Mouse (Mus musculus) MEL (cell line): ENCODE data around the gene Flvcr1. TPM values are rescaled to one million over a fixed set of nuclear protein-coding genes. Genes with fewer than 3 reads are reported as not detected.

ENCODE experiments used
- DNase-seq: peaks from one replicate; pipeline ENCODE4 v3.0.0; 2011; ENCODE audit warnings: low read depth, low spot score
- H3K27ac ChIP-seq: 2 replicates; pipeline ENCODE4 v1.5.1; 2012; ENCODE audit warnings: low read depth, mild to moderate bottlenecking, control low read depth, low read length, moderate library complexity; ENCODE audit not compliant: control insufficient read depth
- H3K27me3 ChIP-seq, 2 experiments: fragments of 150-350 bp in 1 of 2; sonication (generic) in 1 of 2; 2 replicates each; pipeline ENCODE4 v1.6.1; 2012; ENCODE audit warnings: low read length in 2 of 2, mild to moderate bottlenecking in 2 of 2, improper control_type of control experiment in 1 of 2, moderate library complexity in 1 of 2; ENCODE audit not compliant: insufficient read depth in 2 of 2, control insufficient read depth in 1 of 2
- H3K36me3 ChIP-seq, 2 experiments: 2 replicates each; pipeline ENCODE4 v1.6.1; 2012 to 2014; ENCODE audit warnings: low read length in 2 of 2, improper control_type of control experiment in 1 of 2, inconsistent platforms in 1 of 2, mild to moderate bottlenecking in 1 of 2; ENCODE audit not compliant: insufficient read depth in 2 of 2, control insufficient read depth in 1 of 2
- H3K4me1 ChIP-seq, 2 experiments: fragments of 150-350 bp in 1 of 2; sonication (generic) in 1 of 2; 2 replicates each; pipeline ENCODE4 v1.6.1; 2012; ENCODE audit warnings: low read length in 2 of 2, improper control_type of control experiment in 1 of 2, mild to moderate bottlenecking in 1 of 2; ENCODE audit not compliant: insufficient read depth in 2 of 2, control insufficient read depth in 1 of 2
- H3K4me3 ChIP-seq, 2 experiments: fragments of 150-350 bp in 1 of 2; sonication (generic) in 1 of 2; 2 replicates each; pipeline ENCODE4 v1.5.1; 2012; ENCODE audit warnings: low read depth in 2 of 2, low read length in 2 of 2, mild to moderate bottlenecking in 2 of 2, moderate library complexity in 2 of 2, control low read depth in 1 of 2, improper control_type of control experiment in 1 of 2; ENCODE audit not compliant: control insufficient read depth in 1 of 2, insufficient read depth in 1 of 2
- H3K79me2 ChIP-seq: 2 replicates; pipeline ENCODE4 v1.6.1; 2012; ENCODE audit warnings: mild to moderate bottlenecking, low read length, moderate library complexity; ENCODE audit not compliant: control insufficient read depth, poor library complexity, insufficient read depth
- H3K9ac ChIP-seq: 2 replicates; pipeline ENCODE4 v1.6.1; 2012; ENCODE audit warnings: low read depth, mild to moderate bottlenecking, control low read depth, low read length, moderate library complexity; ENCODE audit not compliant: control insufficient read depth, poor library complexity, severe bottlenecking
- H3K9me3 ChIP-seq: fragments of 150-350 bp; sonication (generic); replicated peaks from 2 replicates; pipeline ENCODE4 v1.6.1; 2012; ENCODE audit warnings: mild to moderate bottlenecking, low read length, improper control_type of control experiment, moderate library complexity; ENCODE audit not compliant: insufficient read depth
- BHLHE40 ChIP-seq: IDR thresholded peaks from 2 replicates; pipeline ENCODE4 v1.6.1; 2012; ENCODE audit warnings: low read depth, mild to moderate bottlenecking, inconsistent platforms, low read length, improper control_type of control experiment, borderline replicate concordance
- CTCF ChIP-seq, 3 experiments: IDR thresholded peaks in 2 of 3; conservative IDR thresholded peaks in 1 of 3; 2 replicates each; pipeline ENCODE4 v1.5.1; 2011 to 2012; ENCODE audit warnings: low read length in 3 of 3, low read depth in 2 of 3, mild to moderate bottlenecking in 2 of 3, improper control_type of control experiment in 1 of 3, inconsistent platforms in 1 of 3, mixed read lengths in 1 of 3, moderate library complexity in 1 of 3; ENCODE audit not compliant: control insufficient read depth in 1 of 3, insufficient read depth in 1 of 3, poor library complexity in 1 of 3, severe bottlenecking in 1 of 3
- ELF1 ChIP-seq: IDR thresholded peaks from 2 replicates; pipeline ENCODE4 v1.6.1; 2014; ENCODE audit warnings: low read depth, mild to moderate bottlenecking, inconsistent platforms, low read length, improper control_type of control experiment, moderate library complexity
- EP300 ChIP-seq, 2 experiments: IDR thresholded peaks; 2 replicates each; pipeline ENCODE4 v1.6.1; 2011; ENCODE audit warnings: improper control_type of control experiment in 2 of 2, low read length in 2 of 2, low read depth in 1 of 2, mild to moderate bottlenecking in 1 of 2
- ETS1 ChIP-seq: IDR thresholded peaks from 2 replicates; pipeline ENCODE4 v1.6.1; 2012; ENCODE audit warnings: low read depth, mild to moderate bottlenecking, inconsistent platforms, low read length, improper control_type of control experiment, moderate library complexity
- GATA1 ChIP-seq: IDR thresholded peaks from 2 replicates; pipeline ENCODE4 v1.6.1; 2011; ENCODE audit warnings: low read depth, low read length, improper control_type of control experiment
- KAT2A ChIP-seq: conservative IDR thresholded peaks from 2 replicates; pipeline ENCODE4 v1.6.1; 2012; ENCODE audit warnings: low read depth, low read length, improper control_type of control experiment, inconsistent platforms
- MAX ChIP-seq: IDR thresholded peaks from 2 replicates; pipeline ENCODE4 v1.6.1; 2011; ENCODE audit warnings: low read length, improper control_type of control experiment
- MEF2A ChIP-seq: IDR thresholded peaks from 2 replicates; pipeline ENCODE4 v1.6.1; 2014; ENCODE audit warnings: low read depth, mild to moderate bottlenecking, inconsistent platforms, low read length, improper control_type of control experiment; ENCODE audit not compliant: poor library complexity, insufficient replicate concordance, severe bottlenecking; ENCODE audit errors: extremely low read depth
- MYB ChIP-seq: IDR thresholded peaks from 2 replicates; pipeline ENCODE4 v1.6.1; 2011; ENCODE audit warnings: mild to moderate bottlenecking, low read depth, low read length, improper control_type of control experiment
- MYC ChIP-seq: IDR thresholded peaks from 2 replicates; pipeline ENCODE4 v1.6.1; 2011; ENCODE audit warnings: low read depth, mild to moderate bottlenecking, low read length, improper control_type of control experiment, moderate library complexity
- NELFE ChIP-seq: IDR thresholded peaks from 2 replicates; pipeline ENCODE4 v1.6.1; 2011; ENCODE audit warnings: low read depth, low read length, improper control_type of control experiment
- POLR2A ChIP-seq, 2 experiments: IDR thresholded peaks; 2 replicates each; pipeline ENCODE4 v1.6.1; 2011 to 2012; ENCODE audit warnings: low read length in 2 of 2, mild to moderate bottlenecking in 2 of 2, control low read depth in 1 of 2, improper control_type of control experiment in 1 of 2, low read depth in 1 of 2, moderate library complexity in 1 of 2; ENCODE audit not compliant: control insufficient read depth in 1 of 2, insufficient read depth in 1 of 2, poor library complexity in 1 of 2
- POLR2AphosphoS2 ChIP-seq: IDR thresholded peaks from 2 replicates; pipeline ENCODE4 v1.6.1; 2011; ENCODE audit warnings: low read length, improper control_type of control experiment
- RCOR1 ChIP-seq: IDR thresholded peaks from 2 replicates; pipeline ENCODE4 v1.6.1; 2012; ENCODE audit warnings: low read depth, mild to moderate bottlenecking, inconsistent platforms, low read length, improper control_type of control experiment
- SIN3A ChIP-seq: IDR thresholded peaks from 2 replicates; pipeline ENCODE4 v1.6.1; 2012; ENCODE audit warnings: low read length, improper control_type of control experiment, inconsistent platforms
- SMC3 ChIP-seq: IDR thresholded peaks from 2 replicates; pipeline ENCODE4 v1.6.1; 2011; ENCODE audit warnings: low read depth, low read length, improper control_type of control experiment
- TCF12 ChIP-seq: IDR thresholded peaks from 2 replicates; pipeline ENCODE4 v1.6.1; 2014; ENCODE audit warnings: low read depth, mild to moderate bottlenecking, inconsistent platforms, low read length, improper control_type of control experiment, moderate library complexity
- UBTF ChIP-seq: IDR thresholded peaks from 2 replicates; pipeline ENCODE4 v1.6.1; 2012; ENCODE audit warnings: low read depth, mild to moderate bottlenecking, inconsistent platforms, low read length, improper control_type of control experiment, moderate library complexity, borderline replicate concordance; ENCODE audit not compliant: insufficient read depth
- USF1 ChIP-seq: IDR thresholded peaks from 2 replicates; pipeline ENCODE4 v1.6.1; 2014; ENCODE audit warnings: low read depth, mild to moderate bottlenecking, inconsistent platforms, low read length, improper control_type of control experiment, moderate library complexity
- USF2 ChIP-seq, 2 experiments: IDR thresholded peaks; 2 replicates each; pipeline ENCODE4 v1.6.1; 2011 to 2012; ENCODE audit warnings: improper control_type of control experiment in 2 of 2, low read length in 2 of 2, borderline replicate concordance in 1 of 2, inconsistent platforms in 1 of 2, low read depth in 1 of 2, mild to moderate bottlenecking in 1 of 2; ENCODE audit not compliant: insufficient read depth in 1 of 2
- ZC3H11A ChIP-seq: IDR thresholded peaks from 2 replicates; pipeline ENCODE4 v1.6.1; 2012; ENCODE audit warnings: low read depth, mild to moderate bottlenecking, inconsistent platforms, low read length, improper control_type of control experiment
- ZKSCAN1 ChIP-seq: IDR thresholded peaks from 2 replicates; pipeline ENCODE4 v1.6.1; 2012; ENCODE audit warnings: low read depth, mild to moderate bottlenecking, inconsistent platforms, low read length, improper control_type of control experiment, moderate library complexity
- ZMIZ1 ChIP-seq: IDR thresholded peaks from 2 replicates; pipeline ENCODE4 v1.6.1; 2012; ENCODE audit warnings: low read depth, mild to moderate bottlenecking, inconsistent platforms, low read length, improper control_type of control experiment, moderate library complexity
- ZNF384 ChIP-seq: IDR thresholded peaks from 2 replicates; pipeline ENCODE4 v1.6.1; 2012; ENCODE audit warnings: low read depth, mild to moderate bottlenecking, inconsistent platforms, low read length, improper control_type of control experiment
- polyA plus RNA-seq, 2 experiments: library from polyadenylated mRNA; stranded (reverse) in 1 of 2; unstranded in 1 of 2; fragments of >175 nt in 1 of 2; fragments of >200 nt in 1 of 2; gene quantifications; 2 replicates each; pipeline versions ENCODE4 v1.2.1 to v1.2.4; 2012; ENCODE audit warnings: low replicate concordance in 2 of 2, low read depth in 1 of 2; ENCODE audit not compliant: insufficient read length in 2 of 2, insufficient read depth in 1 of 2, missing spikeins in 1 of 2
- total RNA-seq: library from RNA; depleted of rRNA; stranded (reverse); fragments of 300-350 nt; gene quantifications from 2 replicates; pipeline ENCODE4 v1.2.3, GENCODE M21; 2012

The Flvcr1 gene
- total and polyA plus RNA-seq, 3 experiments = 19.1 to 36.9 TPM; not detected in 1

GRCm38 (mm10) chr1:191071613-191072012, 45.7 kb upstream of the Flvcr1 start:
- H3K36me3 ChIP-seq = peaks cover 4 to 31% of the 10 kb centered on the region in 2 experiments; a peak in 3 of 4 replicates
- no peak overlapping the region for H3K27ac ChIP-seq
- H3K4me3 ChIP-seq = no peak overlapping the region
- H3K9ac ChIP-seq = no peak overlapping the region
- no peaks in the 10 kb centered on the region for H3K9me3 ChIP-seq
- peaks cover 4 to 5% of the 10 kb centered on the region in 2 experiments; a peak in 2 of 4 replicates for H3K4me1 ChIP-seq
- no peak for DNase-seq
- H3K27me3 ChIP-seq = no peaks in the 10 kb centered on the region
- H3K79me2 ChIP-seq = no peaks in the 10 kb centered on the region; the same call in 1 of the 2 replicates
- TF ChIP-seq SIN3A (no peak), MYB (no peak), NELFE (no peak), POLR2AphosphoS2 (no peak), ZMIZ1 (no peak), EP300 (IDR thresholded peaks at IDR 0.05; ENCODE audit: low read depth in 1 of 2, low read length in 2 of 2) (no peak), TCF12 (no peak), UBTF (no peak), ZKSCAN1 (no peak), USF2 (IDR thresholded peaks at IDR 0.05; ENCODE audit: borderline replicate concordance in 1 of 2, insufficient read depth in 1 of 2, low read depth in 1 of 2, low read length in 2 of 2) (no peak), MYC (no peak), ELF1 (no peak), GATA1 (no peak), ZC3H11A (no peak), CTCF (IDR thresholded peaks at IDR 0.05 in 2 of 3, conservative IDR thresholded peaks at IDR 0.05 in 1 of 3; ENCODE audit: control insufficient read depth in 1 of 3, insufficient read depth in 1 of 3, low read depth in 2 of 3, low read length in 3 of 3, poor library complexity in 1 of 3, severe bottlenecking in 1 of 3) (no peak)

- H3K27ac ChIP-seq = no peak overlapping the region
- peaks cover 4 to 23% of the 10 kb centered on the region in 2 experiments; a peak in 3 of 4 replicates for H3K36me3 ChIP-seq
- H3K4me3 ChIP-seq = no peak overlapping the region
- no peaks in the 10 kb centered on the region for H3K9me3 ChIP-seq
- TF ChIP-seq ZC3H11A = no peak
- TF ChIP-seq KAT2A = no peak
- no peak for TF ChIP-seq SMC3
- TF ChIP-seq BHLHE40 = no peak
- TF ChIP-seq UBTF = no peak
- TF ChIP-seq POLR2A (IDR thresholded peaks at IDR 0.05; ENCODE audit: control insufficient read depth in 1 of 2, insufficient read depth in 1 of 2, low read depth in 1 of 2, low read length in 2 of 2, poor library complexity in 1 of 2) = no peak
- no peak for TF ChIP-seq ZNF384
- no peak for TF ChIP-seq USF1
- no peak for TF ChIP-seq RCOR1
- no peak for TF ChIP-seq ZKSCAN1
- TF ChIP-seq MEF2A = no peak
- TF ChIP-seq ETS1 = no peak
- TF ChIP-seq MAX = no peak
- TF ChIP-seq, all 39 proteins: peak for 0
- DNase-seq = no peak
- Histone ChIP-seq H3K4me1 (peaks cover 4 to 5% of the 10 kb centered on the region in 2 experiments; a peak in 2 of 4 replicates), H3K79me2 (no peaks in the 10 kb centered on the region; the same call in 1 of the 2 replicates), H3K27me3 (no peaks in the 10 kb centered on the region), H3K9ac (no peak overlapping the region)
Observed at GRCm38 (mm10) chr1:191070259-191070658, 44.3 kb upstream of the Flvcr1 start.
